Mouse (Mus musculus): ENCODE measurements around the gene Ajap1.

Ajap1 gene

DNA sequence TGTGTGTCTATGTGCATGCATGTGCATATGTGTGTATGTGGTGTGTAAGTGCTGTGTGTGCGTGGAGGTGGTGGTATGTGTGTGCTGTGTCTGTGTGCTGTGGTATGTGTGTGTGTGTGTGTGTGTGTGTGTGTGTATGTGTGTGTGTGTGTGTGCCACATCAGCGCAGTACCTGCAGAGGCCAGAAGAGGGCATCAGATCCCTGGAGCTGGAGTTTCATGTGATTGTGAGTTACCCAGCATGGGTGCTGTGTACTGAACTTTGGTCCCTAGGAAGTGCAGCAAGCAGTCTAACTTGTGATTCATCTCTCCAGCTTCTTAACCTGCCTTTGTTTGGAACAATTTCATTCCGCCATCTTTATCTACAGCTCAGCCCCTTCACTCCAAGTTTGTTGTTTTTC is 137.6 kb downstream of the Ajap1 start:
- DNase-seq, result no peak

DNA sequence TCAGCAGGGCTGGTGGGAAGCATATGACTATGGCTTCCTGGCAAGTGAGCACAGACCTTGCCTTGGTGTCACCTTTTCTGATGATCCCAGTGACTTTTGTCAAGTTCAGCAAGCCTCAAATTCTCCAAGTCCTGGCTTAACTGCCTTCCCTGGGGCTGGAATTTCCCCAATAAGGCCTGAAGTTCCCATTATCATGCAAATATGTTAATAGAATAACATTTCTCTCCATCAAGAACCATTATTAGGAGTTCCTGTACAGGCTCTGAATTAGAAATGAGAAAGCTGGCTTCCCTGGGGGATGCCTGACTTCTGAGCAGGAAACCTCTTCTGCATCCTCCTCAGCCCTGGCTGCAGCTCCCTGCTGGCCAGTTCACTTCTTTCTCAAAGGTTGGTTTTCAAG is 141.7 kb downstream of the Ajap1 start:
- DNase-seq, result no peak

DNA sequence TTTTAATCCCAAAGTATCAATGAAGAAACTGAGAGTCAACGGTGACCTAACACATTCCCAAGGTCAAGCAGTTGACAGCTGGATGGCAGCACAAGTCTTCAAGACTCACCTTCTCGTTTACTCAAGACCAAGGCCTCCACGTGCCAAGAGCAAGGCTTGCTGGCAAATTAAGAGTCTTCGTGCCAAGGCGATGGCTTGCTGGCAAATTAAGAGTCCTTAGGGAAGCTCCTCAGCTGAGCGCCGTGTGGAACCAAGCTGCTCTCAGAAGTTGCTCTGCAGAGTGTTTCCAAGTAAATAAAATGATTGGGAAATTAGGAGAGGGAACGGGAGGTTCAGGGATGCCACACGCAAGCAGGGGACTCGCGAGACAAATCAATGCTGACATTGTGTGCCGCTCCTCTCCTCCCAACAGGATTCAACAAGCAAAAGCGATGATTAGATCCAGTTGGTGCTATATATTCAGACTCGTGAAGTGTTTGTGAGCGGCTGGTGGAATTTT is 147.3 kb downstream of the Ajap1 start:
- no peak for DNase-seq

DNA sequence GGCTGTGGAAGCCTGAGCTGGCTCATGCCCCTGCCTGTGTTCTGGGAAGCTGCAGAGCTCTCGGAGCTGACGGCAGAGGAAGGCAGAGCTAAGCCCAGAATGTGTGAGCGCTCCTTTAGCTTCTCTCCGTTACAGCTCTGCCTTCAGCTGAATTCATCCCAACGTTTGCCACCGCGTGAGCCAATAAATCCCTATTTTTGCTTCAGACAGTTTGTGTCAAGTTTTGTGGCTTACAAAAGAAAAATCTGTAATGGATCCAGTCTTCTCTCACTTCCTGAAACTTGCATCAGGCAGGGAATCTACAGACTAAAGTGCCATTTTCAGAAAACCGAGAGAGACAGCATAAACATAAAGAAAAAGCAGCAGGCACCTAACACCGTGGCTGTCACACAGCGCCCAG is 154.8 kb downstream of the Ajap1 start:
- no peak for DNase-seq
